Comparison of ENCODE assay signal across 28 mouse cellular contexts in genomic region chr1:53341071-53341470, GRCm38 (mm10). TPM values are rescaled to one million over a fixed set of nuclear protein-coding genes. Genes with fewer than 3 reads are reported as not detected.
DNase-seq lines count a peak whose midpoint lies in the region; ATAC-seq lines count a peak whose summit lies in the region.
"Had no signal": no experiment of that assay in that cellular context is flagged by ENCODE, and none has a peak within 500 bp of the region (broad histone marks: within the 10 kb centered on the region; RNA-seq: fewer than 3 reads in every experiment).

No protein-coding gene starts in this region.

- H3K4me2 ChIP-seq in kidney, embryonic 14.5 days (replicated peaks; ENCODE audit: low read depth, low read length): no peak overlapping the region
- H3K4me2 ChIP-seq: embryonic facial prominence, embryonic 12.5 days; forebrain, embryonic 13.5 days; forebrain, embryonic 15.5 days had no signal

- peaks cover 13% of the 10 kb centered on the region for H3K9me3 ChIP-seq in kidney, embryonic 14.5 days (ENCODE audit: control insufficient read depth, low read length)
- H3K9me3 ChIP-seq: G1E had no signal

- peaks cover 33% of the 10 kb centered on the region for H3K36me3 ChIP-seq in kidney, embryonic 14.5 days (ENCODE audit: control insufficient read depth, insufficient read depth, low read length)

- 0 out of 2 replicates have a peak, but pooled peaks have one; percentile 52 for ATAC-seq in common myeloid progenitor, adult 5-6 weeks (replicated peaks; ENCODE audit: low read depth, poor library complexity, severe bottlenecking)
- peak; percentile 99 for ATAC-seq in megakaryocyte, adult 5-6 weeks (ENCODE audit: poor library complexity, severe bottlenecking)
- ATAC-seq in kidney, embryonic 14.5 days (ENCODE audit: low FRiP score, low TSS enrichment): no peak
- ATAC-seq: activated CD4-positive, CD25-positive, alpha-beta regulatory T cell, adult 4 months; CD4-positive, CD25-positive, alpha-beta regulatory T cell, adult 4 months; forebrain, embryonic 13.5 days; forebrain, embryonic 15.5 days; forebrain, postnatal 0 days; Patski had no signal

- H3K4me3 ChIP-seq in kidney, embryonic 14.5 days (ENCODE audit: low read length): no peak overlapping the region
- H3K4me3 ChIP-seq: embryonic facial prominence, embryonic 10.5 days; embryonic facial prominence, embryonic 12.5 days; forebrain, embryonic 13.5 days; forebrain, embryonic 15.5 days had no signal

- no peak overlapping the region for H3K27ac ChIP-seq in kidney, embryonic 14.5 days (ENCODE audit: low read depth, low read length)
- H3K27ac ChIP-seq: embryonic facial prominence, embryonic 10.5 days; embryonic facial prominence, embryonic 12.5 days; forebrain, embryonic 13.5 days; forebrain, embryonic 15.5 days had no signal

- peak; percentile 78 for DNase-seq in 416B (ENCODE audit: low read depth)
- DNase-seq in lung, postnatal 4 days: no peak
- no peak for DNase-seq in right cerebral cortex, postnatal 4 days
- DNase-seq: adrenal gland, adult 8-10 months; adrenal gland, postnatal 14 days; adrenal gland, postnatal 36 days; B cell, adult 2 months; cerebellum, adult 11-12 months; cerebellum, adult 2 months; cerebellum, adult 9-10 months; cerebellum, postnatal 10 days; cerebellum, postnatal 25 days; forebrain, postnatal 0 days had no signal

- WGBS in kidney, embryonic 14.5 days: 99% methylated on average over 2 of the region's 2 CpGs

- H3K4me1 ChIP-seq in kidney, embryonic 14.5 days (ENCODE audit: control insufficient read depth, insufficient read depth, low read length): no peaks in the 10 kb centered on the region
- H3K4me1 ChIP-seq: embryonic facial prominence, embryonic 10.5 days; embryonic facial prominence, embryonic 12.5 days; forebrain, embryonic 13.5 days; forebrain, embryonic 15.5 days had no signal

- no peaks in the 10 kb centered on the region for H3K27me3 ChIP-seq in kidney, embryonic 14.5 days (ENCODE audit: control insufficient read depth, insufficient read depth, low read length)
- H3K27me3 ChIP-seq: CH12.LX; embryonic facial prominence, embryonic 12.5 days; forebrain, embryonic 13.5 days; forebrain, embryonic 15.5 days; Patski had no signal

- H3K9ac ChIP-seq in kidney, embryonic 14.5 days (ENCODE audit: low read depth, low read length): no peak overlapping the region
- H3K9ac ChIP-seq: embryonic facial prominence, embryonic 12.5 days; forebrain, embryonic 13.5 days; forebrain, embryonic 15.5 days; forebrain, postnatal 0 days had no signal

RNA-seq across cellular contexts. Expression of gene Asdurf, which starts 11.3 kb away (rescaled TPM):
- 168 and 381 TPM in 2 replicates for total RNA-seq in common myeloid progenitor, adult 5-6 weeks (2017)
- total RNA-seq in megakaryocyte, adult 5-6 weeks (2015): not detected in 2 replicates
- total RNA-seq in megakaryocyte, adult 5-6 weeks (2017): 174 and 358 TPM in 2 replicates
- polyA plus RNA-seq in kidney, embryonic 14.5 days (2014; fragmentation: Nextera tagmentation; extraction: Ambion mirVana): 1.5 TPM in 1 of 2 replicates, not detected in the other
- total RNA-seq: adrenal gland, adult 8-10 months; forebrain, postnatal 0 days had no signal
- polyA plus RNA-seq: cerebellum, adult 2 months; embryonic facial prominence, embryonic 10.5 days; embryonic facial prominence, embryonic 12.5 days; forebrain, embryonic 11.5 days; Patski had no signal

RNA-seq across cellular contexts. Expression of gene Gm28551, which starts 11.4 kb away (rescaled TPM):
- not detected in 2 replicates for total RNA-seq in common myeloid progenitor, adult 5-6 weeks (2017)
- total RNA-seq in megakaryocyte, adult 5-6 weeks (2015): not detected in 2 replicates
- not detected in 2 replicates for total RNA-seq in megakaryocyte, adult 5-6 weeks (2017)
- polyA plus RNA-seq in kidney, embryonic 14.5 days (2014; fragmentation: Nextera tagmentation; extraction: Ambion mirVana): 0.73 and 0.85 TPM in 2 replicates
- total RNA-seq: adrenal gland, adult 18-20 months; adrenal gland, postnatal 14 days had no signal
- polyA plus RNA-seq: G1E had no signal

RNA-seq across cellular contexts. Expression of gene Asnsd1, which starts 11.5 kb away (rescaled TPM):
- total RNA-seq in common myeloid progenitor, adult 5-6 weeks (2017): 80.0 and 84.4 TPM in 2 replicates
- total RNA-seq in megakaryocyte, adult 5-6 weeks (2015): 110 and 111 TPM in 2 replicates
- total RNA-seq in megakaryocyte, adult 5-6 weeks (2017): 104 and 111 TPM in 2 replicates
- 67.6 and 83.0 TPM in 2 replicates for polyA plus RNA-seq in kidney, embryonic 14.5 days (2014; fragmentation: Nextera tagmentation; extraction: Ambion mirVana)

RNA-seq across cellular contexts. Expression of gene Osgepl1, which starts 27.6 kb away (rescaled TPM):
- 12.5 and 18.7 TPM in 2 replicates for total RNA-seq in common myeloid progenitor, adult 5-6 weeks (2017)
- 17.3 and 18.8 TPM in 2 replicates for total RNA-seq in megakaryocyte, adult 5-6 weeks (2015)
- total RNA-seq in megakaryocyte, adult 5-6 weeks (2017): 5.4 and 10.9 TPM in 2 replicates
- polyA plus RNA-seq in kidney, embryonic 14.5 days (2014; fragmentation: Nextera tagmentation; extraction: Ambion mirVana): 24.3 and 25.2 TPM in 2 replicates

RNA-seq across cellular contexts. Expression of gene Gm28778, which starts 44.2 kb away (rescaled TPM):
- total RNA-seq in common myeloid progenitor, adult 5-6 weeks (2017): not detected in 2 replicates
- not detected in 2 replicates for total RNA-seq in megakaryocyte, adult 5-6 weeks (2015)
- not detected in 2 replicates for total RNA-seq in megakaryocyte, adult 5-6 weeks (2017)
- not detected in 2 replicates for polyA plus RNA-seq in kidney, embryonic 14.5 days (2014; fragmentation: Nextera tagmentation; extraction: Ambion mirVana)
- total RNA-seq: adrenal gland, postnatal 14 days; adrenal gland, postnatal 36 days; CH12.LX; forebrain, postnatal 0 days had no signal
- polyA plus RNA-seq: embryonic facial prominence, embryonic 10.5 days; embryonic facial prominence, embryonic 12.5 days; embryonic facial prominence, embryonic 14.5 days; forebrain, embryonic 11.5 days; forebrain, embryonic 13.5 days; forebrain, embryonic 15.5 days; forebrain, postnatal 0 days; G1E; Patski had no signal
